Mouse (Mus musculus) heart, embryonic 13.5 days (tissue): ENCODE results near the gene Rimbp3. TPM values are rescaled to one million over a fixed set of nuclear protein-coding genes. Genes with fewer than 3 reads are reported as not detected.
"Not testable (repeated sequence)": the region's sequence is repeated elsewhere in the genome, so short reads cannot be mapped to it uniquely, and the experiment has no call there.

ENCODE experiments used
- ATAC-seq: fragments of 200-750 bp; cut with Nextera tagmentation; 2 replicates; pipeline ENCODE4 v1.8.0; 2017; ENCODE audit warnings: moderate TSS enrichment; ENCODE audit not compliant: insufficient number of reproducible peaks, low FRiP score, low TSS enrichment; ENCODE audit errors: extremely low read depth
- H3K27ac ChIP-seq: fragments of 300-500 bp; sonication (generic); replicated peaks from 2 replicates; pipeline ENCODE4 v1.5.1; 2015; ENCODE audit warnings: moderate library complexity, mild to moderate bottlenecking, inconsistent platforms
- H3K27me3 ChIP-seq: fragments of 300-500 bp; sonication (generic); replicated peaks from 2 replicates; pipeline ENCODE4 v1.6.1; 2015; ENCODE audit warnings: mild to moderate bottlenecking, inconsistent platforms
- H3K36me3 ChIP-seq: fragments of 300-500 bp; sonication (generic); 2 replicates; pipeline ENCODE4 v1.6.1; 2015; ENCODE audit warnings: mild to moderate bottlenecking, inconsistent platforms
- H3K4me1 ChIP-seq: fragments of 300-500 bp; sonication (generic); 2 replicates; pipeline ENCODE4 v1.6.1; 2015; ENCODE audit warnings: inconsistent platforms
- H3K4me2 ChIP-seq: fragments of 300-500 bp; sonication (generic); 2 replicates; pipeline ENCODE4 v1.6.1; 2015; ENCODE audit warnings: inconsistent platforms, mild to moderate bottlenecking, moderate library complexity
- H3K4me3 ChIP-seq: fragments of 300-500 bp; sonication (generic); 2 replicates; pipeline ENCODE4 v1.5.1; 2015; ENCODE audit warnings: moderate library complexity, mild to moderate bottlenecking, inconsistent platforms
- H3K9ac ChIP-seq: fragments of 300-500 bp; sonication (generic); 2 replicates; pipeline ENCODE4 v1.6.1; 2015; ENCODE audit warnings: inconsistent platforms, mild to moderate bottlenecking, moderate library complexity
- H3K9me3 ChIP-seq: fragments of 300-500 bp; sonication (generic); 2 replicates; pipeline ENCODE4 v1.6.1; 2016; ENCODE audit warnings: inconsistent platforms
- WGBS: fragments of 180-500 bp; shearing (Covaris S2); methylation state at CpG from one replicate; pipeline ENCODE4 v1.1.7; 2015; ENCODE audit warnings: mixed read lengths; 5-methylcytosine and 5-hydroxymethylcytosine counted together
- polyA plus RNA-seq: library from polyadenylated mRNA; unstranded; fragments of >200 nt; fragmentation: Nextera tagmentation; extraction: Ambion mirVana; gene quantifications from 2 replicates; pipeline ENCODE4 v1.2.1, GENCODE M21; 2015

Rimbp3 gene
- 0.17 and 0.18 TPM in 2 replicates for polyA plus RNA-seq

GRCm38 (mm10) chr16:17208389-17209361, at the start of gene Rimbp3:
TSS of gene Rimbp3 (plus strand) at chr16:17208603.
- peak within 1 kb of the TSS; percentile 67 for H3K4me3 ChIP-seq
- ATAC-seq = peak; percentile 50
- H3K36me3 ChIP-seq = no peaks in the 10 kb centered on the region
- no peaks in the 10 kb centered on the region for H3K9me3 ChIP-seq
- H3K27me3 ChIP-seq = peaks cover 51% of the 10 kb centered on the region
- H3K9ac ChIP-seq = peak within 1 kb of the TSS; percentile 77
- peaks cover 21% of the 10 kb centered on the region for H3K4me1 ChIP-seq
- H3K27ac ChIP-seq = 0 out of 2 replicates have a peak within 1 kb of the TSS, but pooled peaks have one; percentile 2
- under 1% methylated on average over 85 of the region's 85 CpGs for WGBS
- H3K4me2 ChIP-seq = peak within 1 kb of the TSS; percentile 100

- not testable (repeated sequence) for H3K4me2 ChIP-seq, H3K9ac ChIP-seq, ATAC-seq, H3K4me1 ChIP-seq, H3K4me3 ChIP-seq, H3K9me3 ChIP-seq, H3K27me3 ChIP-seq, H3K27ac ChIP-seq
- 74% methylated on average over 1 of the region's 1 CpGs for WGBS
- peaks cover 78% of the 10 kb centered on the region for H3K36me3 ChIP-seq
Observed at GRCm38 (mm10) chr16:17165478-17165877, 42.9 kb upstream of the Rimbp3 start.

- Histone ChIP-seq H3K4me2 (no peak overlapping the region), H3K4me1 (peaks cover 2% of the 10 kb centered on the region), H3K36me3 (peaks cover 81% of the 10 kb centered on the region)
Observed at GRCm38 (mm10) chr16:17167179-17167578, 41.2 kb upstream of the Rimbp3 start.

GRCm38 (mm10) chr16:17168049-17168448, 40.4 kb upstream of the Rimbp3 start:
- no peaks in the 10 kb centered on the region for H3K27me3 ChIP-seq
- ATAC-seq = no peak
- H3K36me3 ChIP-seq = peaks cover 81% of the 10 kb centered on the region
- peaks cover 2% of the 10 kb centered on the region for H3K4me1 ChIP-seq
- H3K4me3 ChIP-seq = no peak overlapping the region
- H3K4me2 ChIP-seq = no peak overlapping the region
- 85% methylated on average over 5 of the region's 5 CpGs for WGBS
- H3K27ac ChIP-seq = no peak overlapping the region
- no peaks in the 10 kb centered on the region for H3K9me3 ChIP-seq
- H3K9ac ChIP-seq = no peak overlapping the region

More at GRCm38 (mm10) chr16:17167179-17167578, 41.2 kb upstream of the Rimbp3 start:
- no peak for ATAC-seq
- H3K27me3 ChIP-seq = no peaks in the 10 kb centered on the region
- H3K4me3 ChIP-seq = no peak overlapping the region
- no peaks in the 10 kb centered on the region for H3K9me3 ChIP-seq
- no peak overlapping the region for H3K9ac ChIP-seq
- no peak overlapping the region for H3K27ac ChIP-seq

GRCm38 (mm10) chr16:17175765-17176164, 32.6 kb upstream of the Rimbp3 start:
- Histone ChIP-seq H3K9me3 (no peaks in the 10 kb centered on the region), H3K27ac (no peak overlapping the region), H3K4me2 (no peak overlapping the region), H3K9ac (no peak overlapping the region), H3K36me3 (peaks cover 70% of the 10 kb centered on the region), H3K27me3 (no peaks in the 10 kb centered on the region), H3K4me1 (peaks cover 10% of the 10 kb centered on the region), H3K4me3 (no peak overlapping the region)
- ATAC-seq = no peak
- 68% methylated on average over 2 of the region's 2 CpGs for WGBS

GRCm38 (mm10) chr16:17177623-17178170, 30.7 kb upstream of the Rimbp3 start:
- ATAC-seq = no peak
- Histone ChIP-seq H3K36me3 (peaks cover 53% of the 10 kb centered on the region), H3K4me2 (no peak overlapping the region), H3K9me3 (no peaks in the 10 kb centered on the region), H3K4me3 (no peak overlapping the region), H3K4me1 (peaks cover 28% of the 10 kb centered on the region), H3K9ac (no peak overlapping the region), H3K27me3 (no peaks in the 10 kb centered on the region), H3K27ac (no peak overlapping the region)
- WGBS = 97% methylated on average over 1 of the region's 1 CpGs

- Histone ChIP-seq H3K9ac (no peak overlapping the region), H3K9me3 (no peaks in the 10 kb centered on the region), H3K27ac (no peak overlapping the region), H3K4me1 (peaks cover 35% of the 10 kb centered on the region), H3K36me3 (peaks cover 39% of the 10 kb centered on the region), H3K4me2 (no peak overlapping the region), H3K27me3 (no peaks in the 10 kb centered on the region), H3K4me3 (no peak overlapping the region)
- WGBS = 86% methylated on average over 3 of the region's 3 CpGs
- ATAC-seq = no peak
Observed at GRCm38 (mm10) chr16:17179706-17180105, 28.7 kb upstream of the Rimbp3 start.

- peaks cover 39% of the 10 kb centered on the region for H3K36me3 ChIP-seq
- WGBS = 59% methylated on average over 4 of the region's 4 CpGs
- peaks cover 34% of the 10 kb centered on the region for H3K4me1 ChIP-seq
- ATAC-seq = no peak
- H3K4me3 ChIP-seq = no peak overlapping the region
- no peaks in the 10 kb centered on the region for H3K9me3 ChIP-seq
- H3K4me2 ChIP-seq = no peak overlapping the region
- no peaks in the 10 kb centered on the region for H3K27me3 ChIP-seq
- H3K27ac ChIP-seq = 0 out of 2 replicates have a peak overlapping the region, but pooled peaks have one; percentile 13
- no peak overlapping the region for H3K9ac ChIP-seq
Observed at GRCm38 (mm10) chr16:17181382-17181781, 27.0 kb upstream of the Rimbp3 start.

- 0 out of 2 replicates have a peak overlapping the region, but pooled peaks have one; percentile 13 for H3K27ac ChIP-seq
- no peaks in the 10 kb centered on the region for H3K27me3 ChIP-seq
- H3K9ac ChIP-seq = no peak overlapping the region
- peaks cover 40% of the 10 kb centered on the region for H3K36me3 ChIP-seq
- ATAC-seq = no peak
- H3K4me1 ChIP-seq = peaks cover 28% of the 10 kb centered on the region
- WGBS = 75% methylated on average over 2 of the region's 2 CpGs
- no peaks in the 10 kb centered on the region for H3K9me3 ChIP-seq
- H3K4me3 ChIP-seq = no peak overlapping the region
- no peak overlapping the region for H3K4me2 ChIP-seq
Observed at GRCm38 (mm10) chr16:17182136-17182535, 26.3 kb upstream of the Rimbp3 start.

GRCm38 (mm10) chr16:17183003-17183402, 25.4 kb upstream of the Rimbp3 start:
- ATAC-seq = no peak
- WGBS = 79% methylated on average over 3 of the region's 3 CpGs
- H3K36me3 ChIP-seq = peaks cover 32% of the 10 kb centered on the region
- peaks cover 28% of the 10 kb centered on the region for H3K4me1 ChIP-seq
- H3K9me3 ChIP-seq = no peaks in the 10 kb centered on the region
- no peak overlapping the region for H3K27ac ChIP-seq
- no peak overlapping the region for H3K4me3 ChIP-seq
- no peak overlapping the region for H3K9ac ChIP-seq
- H3K4me2 ChIP-seq = no peak overlapping the region
- H3K27me3 ChIP-seq = no peaks in the 10 kb centered on the region

GRCm38 (mm10) chr16:17185475-17185874, 22.9 kb upstream of the Rimbp3 start:
- peaks cover 29% of the 10 kb centered on the region for H3K4me1 ChIP-seq
- no peak for ATAC-seq
- no peak overlapping the region for H3K4me3 ChIP-seq
- no peaks in the 10 kb centered on the region for H3K9me3 ChIP-seq
- peaks cover 32% of the 10 kb centered on the region for H3K36me3 ChIP-seq
- no peak overlapping the region for H3K27ac ChIP-seq
- no peaks in the 10 kb centered on the region for H3K27me3 ChIP-seq
- no peak overlapping the region for H3K4me2 ChIP-seq
- no peak overlapping the region for H3K9ac ChIP-seq
